Mouse (Mus musculus) large intestine, adult 2 months (tissue): Measurements from ENCODE around the gene Snapc1. TPM values are rescaled to one million over a fixed set of nuclear protein-coding genes. Genes with fewer than 3 reads are reported as not detected.

ENCODE experiments used
- DNase-seq: peaks from one replicate; pipeline ENCODE4 v3.0.0-alpha.2; 2012; ENCODE audit warnings: low read depth, low spot score
- WGBS: fragments of 180-500 bp; shearing (Covaris S2); methylation state at CpG from one replicate; pipeline ENCODE4 v1.1.7; 2018; 5-methylcytosine and 5-hydroxymethylcytosine counted together
- polyA plus RNA-seq: library from polyadenylated mRNA; depleted of rRNA; stranded (reverse); fragments of >200 nt; gene quantifications from 2 replicates; pipeline ENCODE4 v1.2.3, GENCODE M21; 2012; rRNA removed

Snapc1 gene
- polyA plus RNA-seq, 1 experiment: 3.7 TPM

GRCm38 (mm10) chr12:73988393-73989008, 24.2 kb downstream of the Snapc1 start:
- 79% methylated on average over 4 of the region's 4 CpGs for WGBS

GRCm38 (mm10) chr12:73989594-73989993, 25.3 kb downstream of the Snapc1 start:
- DNase-seq: no peak

More at GRCm38 (mm10) chr12:73988393-73989008, 24.2 kb downstream of the Snapc1 start:
- DNase-seq: no peak

GRCm38 (mm10) chr12:73996906-73997296, 32.6 kb downstream of the Snapc1 start:
- WGBS: 47% methylated on average over 12 of the region's 12 CpGs
- DNase-seq: no peak

GRCm38 (mm10) chr12:73997297-73998127, 33.2 kb downstream of the Snapc1 start, which contains the start of gene Syt16:
TSS of gene Syt16 (plus strand) at chr12:73997661.
- no peak for DNase-seq
- WGBS: 2% methylated on average over 44 of the region's 67 CpGs

GRCm38 (mm10) chr12:73998128-73998456, 33.8 kb downstream of the Snapc1 start:
- DNase-seq: no peak
- 51% methylated on average over 5 of the region's 5 CpGs for WGBS

- no peak for DNase-seq
- 85% methylated on average over 9 of the region's 9 CpGs for WGBS
Measured at GRCm38 (mm10) chr12:74002449-74002848, 38.2 kb downstream of the Snapc1 start.

- WGBS: 25% methylated on average over 8 of the region's 8 CpGs
- DNase-seq: peak; percentile 19
Measured at GRCm38 (mm10) chr12:74009448-74009911, 45.2 kb downstream of the Snapc1 start.

- WGBS: 3% methylated on average over 6 of the region's 6 CpGs
- peak; percentile 28 for DNase-seq
Measured at GRCm38 (mm10) chr12:74013739-74014138, 49.5 kb downstream of the Snapc1 start.

GRCm38 (mm10) chr12:74014739-74015270, 50.5 kb downstream of the Snapc1 start:
- no peak for DNase-seq
- WGBS: 53% methylated on average over 7 of the region's 7 CpGs

- no peak for DNase-seq
- WGBS: 61% methylated on average over 5 of the region's 5 CpGs
Measured at GRCm38 (mm10) chr12:74015491-74015890, 51.2 kb downstream of the Snapc1 start.

GRCm38 (mm10) chr12:74023260-74023659, 59.0 kb downstream of the Snapc1 start:
- WGBS: 85% methylated on average over 5 of the region's 5 CpGs
- no peak for DNase-seq

GRCm38 (mm10) chr12:74024912-74025311, 60.6 kb downstream of the Snapc1 start:
- 71% methylated on average over 2 of the region's 2 CpGs for WGBS
- DNase-seq: no peak

Other genes starting within 250 kb of the Snapc1 start
- 6.4 and 15.6 TPM in 2 replicates for gene Hif1a, start 63.1 kb upstream of the Snapc1 start, polyA plus RNA-seq
- gene Gm49321, start 26.8 kb upstream of the Snapc1 start, polyA plus RNA-seq: not detected in 2 replicates
- gene Syt16, start 33.2 kb downstream of the Snapc1 start, polyA plus RNA-seq: 0.04 and 0.12 TPM in 2 replicates